In the genomic region with DNA sequence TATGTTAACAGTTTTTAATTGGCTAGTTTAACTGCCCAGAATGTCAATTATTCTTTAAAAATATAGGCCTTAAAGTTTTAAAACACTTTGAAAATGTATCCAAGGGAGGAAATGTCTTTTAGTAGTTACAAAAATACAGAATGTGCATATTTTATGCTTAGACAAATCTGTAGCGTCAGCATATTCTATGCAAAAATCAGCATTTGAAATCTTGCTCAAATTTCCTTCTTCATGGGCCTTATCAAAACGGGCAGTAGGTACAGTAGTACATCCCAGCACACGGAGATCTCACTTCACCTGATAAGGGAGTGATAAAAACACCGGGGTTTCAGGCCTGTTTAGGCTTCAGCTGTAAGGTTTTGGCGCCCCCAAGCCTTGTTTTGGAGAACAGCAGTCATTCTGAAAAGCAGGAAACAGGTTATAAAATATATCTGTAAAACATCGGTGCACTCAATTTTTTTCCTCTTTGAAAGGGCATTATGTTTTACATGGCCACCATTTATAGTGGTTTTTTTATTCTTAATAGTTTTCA, we compare ENCODE assay signal across 8 mouse cellular contexts.
A peak's percentile ranks its signal among the peaks of the same experiment; 100 is the strongest.
DNase-seq lines count a peak whose midpoint lies in the region; ATAC-seq lines count a peak whose summit lies in the region.

No protein-coding gene starts in this region.

- WGBS in hindbrain, embryonic 11.5 days: 37% methylated on average over 6 of the region's 6 CpGs
- 32% methylated on average over 6 of the region's 6 CpGs for WGBS in hindbrain, embryonic 13.5 days

- H3K27me3 ChIP-seq in hindbrain, embryonic 11.5 days (ENCODE audit: control insufficient read depth, insufficient read depth, low read length): no peaks in the 10 kb centered on the region
- no peaks in the 10 kb centered on the region for H3K27me3 ChIP-seq in hindbrain, embryonic 13.5 days

- no peaks in the 10 kb centered on the region for H3K36me3 ChIP-seq in hindbrain, embryonic 11.5 days (ENCODE audit: control insufficient read depth, insufficient read depth, low read length)
- no peaks in the 10 kb centered on the region for H3K36me3 ChIP-seq in hindbrain, embryonic 13.5 days

- H3K9ac ChIP-seq in hindbrain, embryonic 11.5 days (ENCODE audit: low read depth, low read length): no peak overlapping the region
- H3K9ac ChIP-seq in hindbrain, embryonic 13.5 days: no peak overlapping the region

- DNase-seq in hindbrain, embryonic 11.5 days (ENCODE audit: low spot score): peak; percentile 62
- peak; percentile 11 for DNase-seq in MEL-GATA-1-ER (ENCODE audit: extremely low read depth, low read depth)
- DNase-seq in cerebellum, postnatal 14 days: peak; percentile 76 to 78
- peak; percentile 3 to 50 for DNase-seq in kidney, postnatal 36 days
- DNase-seq in spleen, postnatal 14 days (ENCODE audit: low spot score in 2 of 2): no peak

- ATAC-seq in hindbrain, embryonic 11.5 days (ENCODE audit: low FRiP score): no peak
- ATAC-seq in hindbrain, embryonic 13.5 days (ENCODE audit: low FRiP score): no peak
- ATAC-seq in megakaryocyte-erythroid progenitor cell, adult 5-6 weeks (replicated peaks; ENCODE audit: low FRiP score, low TSS enrichment, poor library complexity, severe bottlenecking): 0 out of 2 replicates have a peak, but pooled peaks have one; percentile 44
- ATAC-seq in activated CD4-positive, CD25-positive, alpha-beta regulatory T cell, adult 4 months: no peak

- H3K4me1 ChIP-seq in hindbrain, embryonic 11.5 days (replicated peaks; ENCODE audit: control insufficient read depth, insufficient read depth, low read length): no peaks in the 10 kb centered on the region
- 0 out of 2 replicates have a peak, but pooled peaks cover 2% of the 10 kb centered on the region for H3K4me1 ChIP-seq in hindbrain, embryonic 13.5 days (replicated peaks)

- H3K27ac ChIP-seq in hindbrain, embryonic 11.5 days (ENCODE audit: low read depth, low read length): no peak overlapping the region
- no peak overlapping the region for H3K27ac ChIP-seq in hindbrain, embryonic 13.5 days

- H3K4me3 ChIP-seq in hindbrain, embryonic 11.5 days (ENCODE audit: low read depth, low read length): no peak overlapping the region
- H3K4me3 ChIP-seq in hindbrain, embryonic 13.5 days: no peak overlapping the region

- no peak overlapping the region for H3K4me2 ChIP-seq in hindbrain, embryonic 11.5 days (replicated peaks; ENCODE audit: low read depth, low read length)
- no peak overlapping the region for H3K4me2 ChIP-seq in hindbrain, embryonic 13.5 days

- no peaks in the 10 kb centered on the region for H3K9me3 ChIP-seq in hindbrain, embryonic 11.5 days (ENCODE audit: control insufficient read depth, low read length)
- H3K9me3 ChIP-seq in hindbrain, embryonic 13.5 days: no peaks in the 10 kb centered on the region

Comparison
In these comparisons a context has a peak if more than half of its experiments do, and no peak if none do; other contexts are left out.
1. DNase-seq: peak in hindbrain, embryonic 11.5 days (single experiment), MEL-GATA-1-ER (single experiment), cerebellum, postnatal 14 days (2 of 2) and kidney, postnatal 36 days (2 of 2); none in spleen, postnatal 14 days (0 of 2).